Mouse (Mus musculus) left cerebral cortex, postnatal 36 days (tissue): ENCODE results near the gene Fancc. TPM values are rescaled to one million over a fixed set of nuclear protein-coding genes. Genes with fewer than 3 reads are reported as not detected.

Source experiments
- DNase-seq, 2 experiments: peaks; one replicate each; pipeline ENCODE4 v3.0.0; 2021 to 2022; ENCODE audit warnings: low spot score in 2 of 2, mixed read lengths in 1 of 2
- intact Hi-C: fragments of 180-260 bp; cut with DNase I; formaldehyde crosslinking; loops from one replicate; pipeline ENCODE4 v1.15.1; 2025
- microRNA-seq: library from miRNA; unstranded; fragments of <30 nt; microRNA quantifications from one replicate; pipeline ENCODE4 v1.2.0, GENCODE M21; 2022
- total RNA-seq, 2 experiments: library from RNA; stranded (reverse); gene quantifications; 2 replicates each; pipeline ENCODE4 v1.2.3; 2021

Fancc gene
- total RNA-seq, 2 experiments from 2014 or later, result 7.1 to 7.7 TPM

DNA sequence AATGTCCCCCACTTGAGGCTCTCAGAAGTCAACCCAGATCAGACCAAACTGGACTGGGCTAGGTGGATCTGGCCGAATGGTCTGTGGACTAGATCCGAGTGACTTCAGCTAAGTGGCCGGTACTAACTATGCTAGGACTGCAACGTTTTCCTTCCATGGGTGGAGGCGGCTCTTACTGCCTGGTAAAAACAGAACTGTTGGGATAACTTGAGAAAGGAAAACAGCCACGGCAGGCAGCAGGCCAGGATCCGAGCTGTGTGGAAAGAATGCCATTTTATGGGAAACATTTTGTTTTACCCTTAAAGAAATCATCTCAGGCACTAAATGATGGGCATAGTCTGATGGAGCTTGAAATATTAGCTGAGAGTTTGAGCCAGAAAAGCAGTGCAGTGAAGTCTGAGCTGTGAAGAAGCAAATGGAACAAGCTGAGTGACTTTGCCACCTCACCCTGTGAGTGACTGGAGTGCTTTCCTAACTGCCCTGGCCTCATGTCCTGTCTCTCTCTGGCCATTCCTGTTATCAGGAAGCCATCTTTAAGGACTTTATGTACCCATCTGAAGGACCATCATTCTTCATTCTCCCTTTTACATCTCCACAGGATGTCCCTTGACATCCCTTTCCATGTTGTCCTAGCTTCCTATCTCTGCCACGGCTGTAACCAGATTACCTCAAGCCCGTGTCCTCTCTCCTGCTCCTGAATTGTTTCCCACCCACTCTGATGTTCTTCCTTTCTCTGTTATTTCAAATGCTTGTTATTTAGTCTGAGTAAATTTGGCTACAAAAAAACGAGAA lies 254.5 kb downstream of the Fancc start:
- DNase-seq, result peak in 1 of 2 experiments; percentile 49
- intact Hi-C loops, result loop anchor here (5.0 kb wide), 1 partner anchor 35 kb away; no protein-coding TSS in a partner anchor

DNA sequence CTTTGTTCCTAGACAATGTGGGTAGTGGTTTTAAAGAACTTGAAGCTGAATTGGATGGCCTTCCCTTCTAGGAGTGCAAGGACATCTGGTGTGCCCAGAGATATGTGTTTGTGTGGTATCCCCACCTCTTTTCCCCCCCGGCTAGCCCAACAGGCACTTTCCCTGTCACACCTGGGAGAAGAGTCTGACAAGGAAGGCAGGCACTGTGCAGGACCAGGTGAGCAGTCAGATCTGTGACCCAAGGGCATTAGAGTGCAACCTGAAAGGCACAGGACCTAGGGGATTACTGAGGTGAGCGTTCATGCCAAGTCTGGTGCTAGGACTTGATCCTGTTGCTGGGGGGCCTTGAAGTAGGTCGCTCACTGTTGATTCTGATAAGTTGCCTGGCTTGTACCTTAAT lies 255.4 kb downstream of the Fancc start:
- DNase-seq, result no peak
- intact Hi-C loops, result loop anchor here (5.0 kb wide), 1 partner anchor 36 kb away; no protein-coding TSS in a partner anchor

- DNase-seq, result no peak
Measured at GRCm38 (mm10) chr13:63240835-63241234, 256.2 kb downstream of the Fancc start.

DNA sequence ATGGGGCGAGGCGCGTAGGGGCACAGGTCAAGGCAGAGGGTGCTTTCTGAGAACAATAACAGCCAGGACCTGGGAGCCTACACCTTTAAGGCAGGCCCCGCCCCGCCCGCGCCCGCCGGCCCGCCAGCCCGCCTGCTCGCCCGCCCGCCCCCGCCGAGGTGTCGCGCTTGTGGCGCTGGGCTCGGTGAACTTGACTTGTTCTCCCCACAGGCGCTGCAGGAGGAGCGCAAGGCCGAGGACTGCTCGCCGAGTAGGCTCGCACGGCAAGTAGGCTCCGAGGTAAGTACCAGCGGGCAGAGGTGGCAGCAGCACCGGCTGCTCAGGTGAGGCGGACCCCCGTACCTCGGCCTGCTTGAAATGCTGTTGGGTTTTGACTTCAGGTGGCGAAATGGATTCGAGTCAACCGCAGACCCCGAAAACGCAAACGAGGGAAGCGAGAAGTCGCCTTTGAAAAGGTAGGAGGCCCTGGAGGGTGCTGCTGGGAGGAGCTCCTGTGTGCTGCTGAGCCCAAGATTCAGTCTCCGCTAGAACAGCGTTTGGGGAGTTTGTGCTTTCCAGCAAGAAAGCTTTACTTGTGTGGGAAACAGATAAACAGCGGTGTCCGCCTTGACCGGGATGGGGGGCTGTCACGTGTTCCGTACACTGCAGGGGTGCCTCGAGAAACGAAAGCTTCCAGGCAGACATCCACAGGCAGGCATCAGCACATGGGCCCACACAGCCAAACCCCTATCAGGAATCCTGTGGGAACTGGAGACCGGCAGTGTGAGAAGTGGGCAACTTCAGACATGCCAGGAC lies 257.0 kb downstream of the Fancc start:
- DNase-seq, result peak; percentile 72 to 82
- intact Hi-C loops, result loop anchor here (5.0 kb wide), 2 partner anchors 37 to 92 kb away; no protein-coding TSS in a partner anchor

More at GRCm38 (mm10) chr13:63240835-63241234, 256.2 kb downstream of the Fancc start:
- intact Hi-C loops, result loop anchor here (5.0 kb wide), 1 partner anchor 36 kb away; no protein-coding TSS in a partner anchor

- no peak for DNase-seq
- intact Hi-C loops, result loop anchor here (5.0 kb wide), 1 partner anchor 93 kb away; no protein-coding TSS in a partner anchor
Measured at GRCm38 (mm10) chr13:63239301-63239804, 257.7 kb downstream of the Fancc start.

DNA sequence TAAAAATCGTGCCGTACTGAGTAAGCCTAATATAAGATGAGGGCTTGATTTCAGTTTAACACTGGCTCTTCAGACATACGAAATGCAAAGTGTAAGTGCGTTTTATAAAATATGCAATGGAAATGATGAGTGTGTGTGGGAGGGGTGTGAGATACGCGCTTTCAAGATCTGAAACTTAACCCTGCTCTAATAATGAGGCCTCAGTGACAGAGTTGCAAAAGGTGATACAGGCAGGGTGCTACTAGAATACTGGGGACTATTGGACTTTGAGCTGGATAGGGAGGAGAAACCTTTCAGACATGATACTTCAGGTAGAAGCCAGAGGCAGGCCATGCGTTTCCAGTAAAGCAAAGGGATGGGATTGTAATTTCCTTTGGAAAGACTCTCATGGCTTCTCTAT lies 259.0 kb downstream of the Fancc start:
- no peak for DNase-seq
- intact Hi-C loops, result loop anchor here (5.0 kb wide), 1 partner anchor 94 kb away; no protein-coding TSS in a partner anchor

DNA sequence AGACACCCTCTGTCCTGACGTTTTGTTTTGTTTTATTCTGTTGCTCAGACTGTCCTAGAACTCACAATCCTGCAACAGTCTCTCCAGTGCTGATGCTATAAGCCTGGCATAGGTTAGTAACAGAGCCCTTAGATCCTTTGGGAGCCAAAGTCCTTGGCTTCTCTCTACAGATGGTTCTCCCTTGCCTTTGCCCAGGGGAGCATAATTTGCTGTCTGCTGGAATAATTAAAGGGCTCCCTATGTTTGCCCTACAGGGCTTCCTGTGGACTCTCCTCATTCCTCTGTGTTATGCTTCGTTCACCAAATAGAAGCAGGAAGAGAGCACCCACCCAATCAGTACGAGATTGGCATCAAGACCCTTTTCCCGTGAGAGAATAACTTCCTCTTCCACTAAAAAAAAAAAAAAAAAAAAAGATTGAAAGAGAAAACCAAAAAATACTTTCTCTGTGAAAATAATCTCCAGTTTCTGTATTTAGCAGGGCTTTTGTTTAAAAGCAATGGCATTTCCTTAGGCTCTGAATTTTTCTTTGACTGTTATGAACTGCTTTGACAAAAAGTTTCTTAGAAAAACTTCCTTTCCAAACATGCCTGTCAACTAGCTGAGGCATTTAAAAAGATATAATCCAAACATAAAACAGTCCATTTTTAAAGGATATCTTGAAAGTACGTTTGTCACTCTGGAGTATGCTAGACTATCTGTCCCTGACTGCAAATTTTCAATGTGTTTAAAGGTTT lies 260.8 kb downstream of the Fancc start:
- no peak for DNase-seq
- intact Hi-C loops, result loop anchor here (5.0 kb wide), 1 partner anchor 96 kb away; no protein-coding TSS in a partner anchor

DNA sequence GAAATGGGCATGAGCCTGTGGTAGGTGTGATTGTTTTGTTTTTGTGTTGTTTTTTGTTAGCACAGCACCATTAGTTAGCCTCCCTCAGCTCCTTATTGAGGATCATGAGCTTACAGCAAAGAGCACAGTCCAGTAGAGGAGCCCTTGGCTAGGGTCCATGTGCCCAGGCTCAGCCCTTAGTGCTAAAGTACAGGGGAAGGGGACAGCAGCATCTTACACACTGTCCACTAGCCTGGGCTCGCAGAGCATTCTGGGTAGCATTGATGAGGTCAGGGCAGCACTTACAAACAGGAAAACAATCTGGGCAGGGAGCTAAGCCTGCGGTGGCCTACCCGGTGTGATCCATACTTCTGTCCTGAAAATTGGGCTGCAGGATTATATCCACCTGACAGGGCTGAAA lies 261.5 kb downstream of the Fancc start:
- intact Hi-C loops, result loop anchor here (5.0 kb wide), 1 partner anchor 97 kb away; no protein-coding TSS in a partner anchor
- DNase-seq, result no peak

Small RNAs within 50 kb of the gene (microRNA-seq; reads per million reads assigned to microRNA genes)
- gene Mir23b (22,343 reads per million, percentile 98 among the genes with 10 or more reads in this experiment), gene Mir24-1 (not detected), gene Mir27b (2,407 reads per million, percentile 86 among the genes with 10 or more reads in this experiment), gene Mir3074-1 (not detected)

Other genes with a start within 250 kb of the Fancc start
- gene Ptch1, start 76.3 kb upstream of the Fancc start, total RNA-seq, result 10 to 100 TPM; 40.5 to 51.6 TPM